Mouse (Mus musculus): ENCODE measurements at regions not wholly inside any gene's neighbourhood (a gene's known extent, or its start where the extent isn't known, plus 50 kb on each side); places are given as distances from the start of the nearest gene placed in this dataset.
A peak's percentile ranks its signal among the peaks of the same experiment; 100 is the strongest.

GRCm38 (mm10) chr17:45851723-45852396 is 118.2 kb upstream of the 1600014C23Rik start:
- ATAC-seq (ENCODE audit: low read depth): no peak
- H3K27ac ChIP-seq (ENCODE audit: low read length): no peak overlapping the region
- H3K4me3 ChIP-seq (ENCODE audit: low read length): no peak overlapping the region
- H3K27me3 ChIP-seq (ENCODE audit: control insufficient read depth, insufficient read depth, low read depth, low read length): no peaks in the 10 kb centered on the region
- WGBS: 49% methylated on average over 8 of the region's 8 CpGs
- H3K4me2 ChIP-seq (ENCODE audit: low read depth, low read length): no peak overlapping the region
- H3K4me1 ChIP-seq (replicated peaks; ENCODE audit: control insufficient read depth, insufficient read depth, low read length): no peaks in the 10 kb centered on the region
- H3K36me3 ChIP-seq (ENCODE audit: control insufficient read depth, insufficient read depth, low read length): no peaks in the 10 kb centered on the region
- H3K9me3 ChIP-seq (ENCODE audit: control insufficient read depth, low read length): no peaks in the 10 kb centered on the region
- no peak overlapping the region for H3K9ac ChIP-seq (ENCODE audit: low read length)

GRCm38 (mm10) chr17:45850976-45851375 is 117.3 kb upstream of the 1600014C23Rik start:
- no peaks in the 10 kb centered on the region for H3K27me3 ChIP-seq (ENCODE audit: control insufficient read depth, insufficient read depth, low read depth, low read length)
- no peak overlapping the region for H3K9ac ChIP-seq (ENCODE audit: low read length)
- no peaks in the 10 kb centered on the region for H3K9me3 ChIP-seq (ENCODE audit: control insufficient read depth, low read length)
- no peaks in the 10 kb centered on the region for H3K4me1 ChIP-seq (replicated peaks; ENCODE audit: control insufficient read depth, insufficient read depth, low read length)
- no peak for ATAC-seq (ENCODE audit: low read depth)
- WGBS: 74% methylated on average over 6 of the region's 6 CpGs
- no peak overlapping the region for H3K27ac ChIP-seq (ENCODE audit: low read length)
- H3K4me3 ChIP-seq (ENCODE audit: low read length): no peak overlapping the region
- H3K4me2 ChIP-seq (ENCODE audit: low read depth, low read length): no peak overlapping the region
- H3K36me3 ChIP-seq (ENCODE audit: control insufficient read depth, insufficient read depth, low read length): no peaks in the 10 kb centered on the region

- H3K4me3 ChIP-seq (ENCODE audit: low read length): no peak overlapping the region
- no peak overlapping the region for H3K27ac ChIP-seq (ENCODE audit: low read length)
- H3K4me1 ChIP-seq (replicated peaks; ENCODE audit: control insufficient read depth, insufficient read depth, low read length): no peaks in the 10 kb centered on the region
- 0 out of 2 replicates have a peak, but pooled peaks cover 3% of the 10 kb centered on the region for H3K9me3 ChIP-seq (ENCODE audit: control insufficient read depth, low read length)
- no peak overlapping the region for H3K9ac ChIP-seq (ENCODE audit: low read length)
- no peak overlapping the region for H3K4me2 ChIP-seq (ENCODE audit: low read depth, low read length)
- no peaks in the 10 kb centered on the region for H3K36me3 ChIP-seq (ENCODE audit: control insufficient read depth, insufficient read depth, low read length)
- H3K27me3 ChIP-seq (ENCODE audit: control insufficient read depth, insufficient read depth, low read depth, low read length): no peaks in the 10 kb centered on the region
- WGBS: 72% methylated on average over 5 of the region's 5 CpGs
- ATAC-seq (ENCODE audit: low read depth): peak; percentile 30; the same call in 1 of the 2 replicates
Observed at GRCm38 (mm10) chr17:45850174-45850573, 116.5 kb upstream of the 1600014C23Rik start.

- Histone ChIP-seq H3K27ac (ENCODE audit: low read length) (no peak overlapping the region), H3K9ac (ENCODE audit: low read length) (no peak overlapping the region), H3K4me2 (ENCODE audit: low read depth, low read length) (no peak overlapping the region), H3K27me3 (ENCODE audit: control insufficient read depth, insufficient read depth, low read depth, low read length) (no peaks in the 10 kb centered on the region), H3K4me3 (ENCODE audit: low read length) (no peak overlapping the region), H3K36me3 (ENCODE audit: control insufficient read depth, insufficient read depth, low read length) (no peaks in the 10 kb centered on the region), H3K9me3 (ENCODE audit: control insufficient read depth, low read length) (0 out of 2 replicates have a peak, but pooled peaks cover 3% of the 10 kb centered on the region), H3K4me1 (replicated peaks; ENCODE audit: control insufficient read depth, insufficient read depth, low read length) (no peaks in the 10 kb centered on the region)
- WGBS: 19% methylated on average over 8 of the region's 8 CpGs
- peak; percentile 54; the same call in 1 of the 2 replicates for ATAC-seq (ENCODE audit: low read depth)
Observed at GRCm38 (mm10) chr17:45848605-45849004, 115.0 kb upstream of the 1600014C23Rik start.

GRCm38 (mm10) chr17:45847701-45848378 is 114.2 kb upstream of the 1600014C23Rik start:
- Histone ChIP-seq H3K4me3 (ENCODE audit: low read length) (no peak overlapping the region), H3K4me1 (replicated peaks; ENCODE audit: control insufficient read depth, insufficient read depth, low read length) (no peaks in the 10 kb centered on the region), H3K27ac (ENCODE audit: low read length) (no peak overlapping the region), H3K27me3 (ENCODE audit: control insufficient read depth, insufficient read depth, low read depth, low read length) (no peaks in the 10 kb centered on the region), H3K9me3 (ENCODE audit: control insufficient read depth, low read length) (0 out of 2 replicates have a peak, but pooled peaks cover 3% of the 10 kb centered on the region), H3K4me2 (ENCODE audit: low read depth, low read length) (no peak overlapping the region), H3K9ac (ENCODE audit: low read length) (no peak overlapping the region), H3K36me3 (ENCODE audit: control insufficient read depth, insufficient read depth, low read length) (no peaks in the 10 kb centered on the region)
- peak; percentile 19; the same call in 1 of the 2 replicates for ATAC-seq (ENCODE audit: low read depth)
- 87% methylated on average over 14 of the region's 14 CpGs for WGBS

GRCm38 (mm10) chr17:45845832-45846231 is 112.2 kb upstream of the 1600014C23Rik start:
- H3K27ac ChIP-seq (ENCODE audit: low read length): no peak overlapping the region
- H3K9ac ChIP-seq (ENCODE audit: low read length): no peak overlapping the region
- no peak overlapping the region for H3K4me3 ChIP-seq (ENCODE audit: low read length)
- H3K36me3 ChIP-seq (ENCODE audit: control insufficient read depth, insufficient read depth, low read length): no peaks in the 10 kb centered on the region
- 90% methylated on average over 5 of the region's 5 CpGs for WGBS
- no peaks in the 10 kb centered on the region for H3K27me3 ChIP-seq (ENCODE audit: control insufficient read depth, insufficient read depth, low read depth, low read length)
- no peak overlapping the region for H3K4me2 ChIP-seq (ENCODE audit: low read depth, low read length)
- H3K9me3 ChIP-seq (ENCODE audit: control insufficient read depth, low read length): 0 out of 2 replicates have a peak, but pooled peaks cover 3% of the 10 kb centered on the region
- no peak for ATAC-seq (ENCODE audit: low read depth)
- H3K4me1 ChIP-seq (replicated peaks; ENCODE audit: control insufficient read depth, insufficient read depth, low read length): no peaks in the 10 kb centered on the region

GRCm38 (mm10) chr17:45836731-45837130 is 103.1 kb upstream of the 1600014C23Rik start:
- peak; percentile 15; the same call in 1 of the 2 replicates for ATAC-seq (ENCODE audit: low read depth)
- no peaks in the 10 kb centered on the region for H3K36me3 ChIP-seq (ENCODE audit: control insufficient read depth, insufficient read depth, low read length)
- peaks cover 12% of the 10 kb centered on the region for H3K4me1 ChIP-seq (replicated peaks; ENCODE audit: control insufficient read depth, insufficient read depth, low read length)
- H3K4me3 ChIP-seq (ENCODE audit: low read length): no peak overlapping the region
- no peak overlapping the region for H3K9ac ChIP-seq (ENCODE audit: low read length)
- no peaks in the 10 kb centered on the region for H3K27me3 ChIP-seq (ENCODE audit: control insufficient read depth, insufficient read depth, low read depth, low read length)
- H3K9me3 ChIP-seq (ENCODE audit: control insufficient read depth, low read length): no peaks in the 10 kb centered on the region
- WGBS: 36% methylated on average over 7 of the region's 7 CpGs
- no peak overlapping the region for H3K27ac ChIP-seq (ENCODE audit: low read length)
- H3K4me2 ChIP-seq (ENCODE audit: low read depth, low read length): no peak overlapping the region

GRCm38 (mm10) chr17:45836253-45836652 is 102.6 kb upstream of the 1600014C23Rik start:
- H3K27ac ChIP-seq (ENCODE audit: low read length): no peak overlapping the region

GRCm38 (mm10) chr17:45834518-45835071 is 101.0 kb upstream of the 1600014C23Rik start:
- no peak overlapping the region for H3K27ac ChIP-seq (ENCODE audit: low read length)
- ATAC-seq (ENCODE audit: low read depth): peak; percentile 48; the same call in 1 of the 2 replicates
- peaks cover 12% of the 10 kb centered on the region for H3K4me1 ChIP-seq (replicated peaks; ENCODE audit: control insufficient read depth, insufficient read depth, low read length)
- WGBS: 59% methylated on average over 10 of the region's 10 CpGs
- H3K27me3 ChIP-seq (ENCODE audit: control insufficient read depth, insufficient read depth, low read depth, low read length): no peaks in the 10 kb centered on the region
- H3K9ac ChIP-seq (ENCODE audit: low read length): no peak overlapping the region
- no peak overlapping the region for H3K4me3 ChIP-seq (ENCODE audit: low read length)
- no peak overlapping the region for H3K4me2 ChIP-seq (ENCODE audit: low read depth, low read length)
- H3K36me3 ChIP-seq (ENCODE audit: control insufficient read depth, insufficient read depth, low read length): no peaks in the 10 kb centered on the region
- peaks cover 10% of the 10 kb centered on the region for H3K9me3 ChIP-seq (ENCODE audit: control insufficient read depth, low read length)

More at GRCm38 (mm10) chr17:45836253-45836652, 102.6 kb upstream of the 1600014C23Rik start:
- WGBS: 40% methylated on average over 7 of the region's 7 CpGs
- H3K27me3 ChIP-seq (ENCODE audit: control insufficient read depth, insufficient read depth, low read depth, low read length): no peaks in the 10 kb centered on the region
- peak; percentile 51 for ATAC-seq (ENCODE audit: low read depth)
- H3K4me2 ChIP-seq (ENCODE audit: low read depth, low read length): no peak overlapping the region
- H3K4me3 ChIP-seq (ENCODE audit: low read length): no peak overlapping the region
- 0 out of 2 replicates have a peak, but pooled peaks cover under 1% of the 10 kb centered on the region for H3K9me3 ChIP-seq (ENCODE audit: control insufficient read depth, low read length)
- no peaks in the 10 kb centered on the region for H3K36me3 ChIP-seq (ENCODE audit: control insufficient read depth, insufficient read depth, low read length)
- peaks cover 12% of the 10 kb centered on the region for H3K4me1 ChIP-seq (replicated peaks; ENCODE audit: control insufficient read depth, insufficient read depth, low read length)
- no peak overlapping the region for H3K9ac ChIP-seq (ENCODE audit: low read length)

Data from lung, embryonic 16.5 days (tissue).